Mouse (Mus musculus): ENCODE measurements around the gene 9230104L09Rik. TPM values are rescaled to one million over a fixed set of nuclear protein-coding genes. Genes with fewer than 3 reads are reported as not detected.

9230104L09Rik gene
- polyA plus RNA-seq, 1 experiment from 2014 or later: not detected

GRCm38 (mm10) chr2:148851116-148851906 lies 13.5 kb downstream of the 9230104L09Rik start:
- no peak overlapping the region for H3K4me3 ChIP-seq
- H3K27ac ChIP-seq (replicated peaks): no peak overlapping the region
- H3K27me3 ChIP-seq: no peaks in the 10 kb centered on the region
- no peaks in the 10 kb centered on the region for H3K9me3 ChIP-seq
- H3K4me1 ChIP-seq: no peaks in the 10 kb centered on the region
- no peak overlapping the region for H3K9ac ChIP-seq (replicated peaks)
- no peaks in the 10 kb centered on the region for H3K36me3 ChIP-seq
- no peak overlapping the region; the same call in 1 of the 2 replicates for H3K4me2 ChIP-seq (replicated peaks)
- 45% methylated on average over 8 of the region's 8 CpGs for WGBS
- ATAC-seq (replicated peaks): peak; percentile 83

- H3K4me2 ChIP-seq (replicated peaks): no peak overlapping the region
- no peaks in the 10 kb centered on the region for H3K27me3 ChIP-seq
- WGBS: 94% methylated on average over 2 of the region's 2 CpGs
- H3K4me3 ChIP-seq: no peak overlapping the region
- no peaks in the 10 kb centered on the region for H3K9me3 ChIP-seq
- H3K27ac ChIP-seq (replicated peaks): no peak overlapping the region
- no peak overlapping the region for H3K9ac ChIP-seq (replicated peaks)
- H3K36me3 ChIP-seq: no peaks in the 10 kb centered on the region
- ATAC-seq (replicated peaks): no peak
- H3K4me1 ChIP-seq: no peaks in the 10 kb centered on the region
Measured at GRCm38 (mm10) chr2:148839224-148839623, 25.6 kb downstream of the 9230104L09Rik start.

- Histone ChIP-seq H3K9ac (replicated peaks) (no peak overlapping the region), H3K4me1 (no peaks in the 10 kb centered on the region), H3K4me2 (replicated peaks) (no peak overlapping the region), H3K27me3 (no peaks in the 10 kb centered on the region), H3K36me3 (no peaks in the 10 kb centered on the region), H3K27ac (replicated peaks) (no peak overlapping the region), H3K4me3 (no peak overlapping the region), H3K9me3 (no peaks in the 10 kb centered on the region)
- 91% methylated on average over 5 of the region's 5 CpGs for WGBS
- no peak for ATAC-seq (replicated peaks)
Measured at GRCm38 (mm10) chr2:148838075-148838777, 26.6 kb downstream of the 9230104L09Rik start.

GRCm38 (mm10) chr2:148834912-148835311 lies 29.9 kb downstream of the 9230104L09Rik start, which contains the start of gene Cst9:
Gene Cst9 (plus strand): TSS chr2:148835147.
- Histone ChIP-seq H3K4me3 (no peak within 1 kb of the TSS), H3K27me3 (no peaks in the 10 kb centered on the region), H3K9ac (replicated peaks) (no peak within 1 kb of the TSS), H3K9me3 (no peaks in the 10 kb centered on the region), H3K4me2 (replicated peaks) (no peak within 1 kb of the TSS), H3K4me1 (no peaks in the 10 kb centered on the region), H3K36me3 (no peaks in the 10 kb centered on the region), H3K27ac (replicated peaks) (no peak within 1 kb of the TSS)
- no peak for ATAC-seq (replicated peaks)
- 70% methylated on average over 4 of the region's 4 CpGs for whole genome bisulfite sequencing

GRCm38 (mm10) chr2:148825986-148826385 lies 38.9 kb downstream of the 9230104L09Rik start:
- Histone ChIP-seq H3K9me3 (no peaks in the 10 kb centered on the region), H3K36me3 (no peaks in the 10 kb centered on the region), H3K27ac (replicated peaks) (no peak overlapping the region), H3K27me3 (no peaks in the 10 kb centered on the region), H3K9ac (replicated peaks) (no peak overlapping the region), H3K4me3 (no peak overlapping the region), H3K4me1 (no peaks in the 10 kb centered on the region), H3K4me2 (replicated peaks) (no peak overlapping the region)
- WGBS: 81% methylated on average over 1 of the region's 1 CpGs
- no peak for ATAC-seq (replicated peaks)

- ATAC-seq (replicated peaks): no peak
- H3K36me3 ChIP-seq: no peaks in the 10 kb centered on the region
Measured at GRCm38 (mm10) chr2:148819909-148820308, 44.9 kb downstream of the 9230104L09Rik start, which contains the start of gene Cst13. Gene Cst13 (plus strand): TSS chr2:148820081.

GRCm38 (mm10) chr2:148806696-148807095 lies 58.1 kb downstream of the 9230104L09Rik start:
- no peak overlapping the region for H3K27ac ChIP-seq (replicated peaks)

More at GRCm38 (mm10) chr2:148819909-148820308, 44.9 kb downstream of the 9230104L09Rik start, which contains the start of gene Cst13:
- Histone ChIP-seq H3K4me2 (replicated peaks) (no peak within 1 kb of the TSS), H3K9ac (replicated peaks) (no peak within 1 kb of the TSS), H3K27ac (replicated peaks) (no peak within 1 kb of the TSS), H3K4me3 (no peak within 1 kb of the TSS), H3K9me3 (no peaks in the 10 kb centered on the region), H3K4me1 (no peaks in the 10 kb centered on the region), H3K27me3 (no peaks in the 10 kb centered on the region)

GRCm38 (mm10) chr2:148801491-148801921 lies 63.3 kb downstream of the 9230104L09Rik start:
- H3K27ac ChIP-seq (replicated peaks): no peak overlapping the region
- no peaks in the 10 kb centered on the region for H3K36me3 ChIP-seq
- no peak overlapping the region for H3K4me3 ChIP-seq
- 74% methylated on average over 3 of the region's 3 CpGs for WGBS
- H3K4me1 ChIP-seq: no peaks in the 10 kb centered on the region
- no peak for ATAC-seq (replicated peaks)
- no peak overlapping the region for H3K9ac ChIP-seq (replicated peaks)
- no peaks in the 10 kb centered on the region for H3K27me3 ChIP-seq
- no peak overlapping the region for H3K4me2 ChIP-seq (replicated peaks)
- H3K9me3 ChIP-seq: no peaks in the 10 kb centered on the region

More at GRCm38 (mm10) chr2:148806696-148807095, 58.1 kb downstream of the 9230104L09Rik start:
- H3K4me3 ChIP-seq: no peak overlapping the region
- H3K36me3 ChIP-seq: no peaks in the 10 kb centered on the region
- no peak for ATAC-seq (replicated peaks)
- H3K4me2 ChIP-seq (replicated peaks): no peak overlapping the region
- 86% methylated on average over 6 of the region's 6 CpGs for WGBS
- H3K27me3 ChIP-seq: no peaks in the 10 kb centered on the region
- H3K9me3 ChIP-seq: no peaks in the 10 kb centered on the region
- no peaks in the 10 kb centered on the region for H3K4me1 ChIP-seq
- no peak overlapping the region for H3K9ac ChIP-seq (replicated peaks)

- ATAC-seq (replicated peaks): no peak
- 92% methylated on average over 1 of the region's 1 CpGs for WGBS
- H3K9me3 ChIP-seq: no peaks in the 10 kb centered on the region
Measured at GRCm38 (mm10) chr2:148798485-148798884, 66.4 kb downstream of the 9230104L09Rik start, which contains the start of gene Cst8. Gene Cst8 (plus strand): TSS chr2:148798785.

More at GRCm38 (mm10) chr2:148798485-148798884, 66.4 kb downstream of the 9230104L09Rik start, which contains the start of gene Cst8:
- Histone ChIP-seq H3K27ac (replicated peaks) (no peak within 1 kb of the TSS), H3K4me1 (no peaks in the 10 kb centered on the region), H3K4me3 (no peak within 1 kb of the TSS), H3K4me2 (replicated peaks) (no peak within 1 kb of the TSS), H3K36me3 (no peaks in the 10 kb centered on the region), H3K27me3 (no peaks in the 10 kb centered on the region), H3K9ac (replicated peaks) (no peak within 1 kb of the TSS)

Other genes starting within 250 kb of the 9230104L09Rik start
- gene Nxt1, start 192.4 kb downstream of the 9230104L09Rik start, polyA plus RNA-seq (2015; fragmentation: Nextera tagmentation; extraction: Ambion mirVana): 62.4 and 72.9 TPM in 2 replicates
- 20.7 and 21.2 TPM in 2 replicates for gene Gzf1, start 184.0 kb downstream of the 9230104L09Rik start, polyA plus RNA-seq (2015; fragmentation: Nextera tagmentation; extraction: Ambion mirVana)
- 37.3 and 38.0 TPM in 2 replicates for gene Napb, start 132.6 kb downstream of the 9230104L09Rik start, polyA plus RNA-seq (2015; fragmentation: Nextera tagmentation; extraction: Ambion mirVana)
- not detected in 2 replicates for gene Cstl1, start 114.7 kb downstream of the 9230104L09Rik start, polyA plus RNA-seq (2015; fragmentation: Nextera tagmentation; extraction: Ambion mirVana)
- not detected in 2 replicates for gene Cst11, start 93.5 kb downstream of the 9230104L09Rik start, polyA plus RNA-seq (2015; fragmentation: Nextera tagmentation; extraction: Ambion mirVana)
- not detected in 2 replicates for gene 8030411F24Rik, start 83.0 kb downstream of the 9230104L09Rik start, polyA plus RNA-seq (2015; fragmentation: Nextera tagmentation; extraction: Ambion mirVana)
- gene Cst12, start 75.7 kb downstream of the 9230104L09Rik start, polyA plus RNA-seq (2015; fragmentation: Nextera tagmentation; extraction: Ambion mirVana): not detected in 2 replicates
- gene Cst8, start 66.3 kb downstream of the 9230104L09Rik start, polyA plus RNA-seq (2015; fragmentation: Nextera tagmentation; extraction: Ambion mirVana): not detected in 2 replicates
- gene Cst13, start 45.0 kb downstream of the 9230104L09Rik start, polyA plus RNA-seq (2015; fragmentation: Nextera tagmentation; extraction: Ambion mirVana): not detected in 2 replicates
- gene Cst9, start 29.9 kb downstream of the 9230104L09Rik start, polyA plus RNA-seq (2015; fragmentation: Nextera tagmentation; extraction: Ambion mirVana): not detected in 2 replicates
- 461 and 495 TPM in 2 replicates for gene Cst3, start 10.7 kb upstream of the 9230104L09Rik start, polyA plus RNA-seq (2015; fragmentation: Nextera tagmentation; extraction: Ambion mirVana)
- gene Gm1330, start 138.2 kb upstream of the 9230104L09Rik start, polyA plus RNA-seq (2015; fragmentation: Nextera tagmentation; extraction: Ambion mirVana): not detected in 2 replicates
- gene Gm10750, start 152.2 kb upstream of the 9230104L09Rik start, polyA plus RNA-seq (2015; fragmentation: Nextera tagmentation; extraction: Ambion mirVana): not detected in 2 replicates